Mouse (Mus musculus) thymus, adult 2 months (tissue): Measurements from ENCODE around the gene Qrich2.

Experiments used
- CTCF ChIP-seq: fragments of 200-500 bp; IDR thresholded peaks from 2 replicates; pipeline ENCODE4 v1.5.1; 2012; ENCODE audit warnings: mild to moderate bottlenecking, control low read depth, low read length, moderate library complexity, borderline replicate concordance; ENCODE audit not compliant: control insufficient read depth, poor library complexity, insufficient read depth; ENCODE audit errors: extremely low read depth
- POLR2A ChIP-seq: fragments of 200-500 bp; IDR thresholded peaks from 2 replicates; pipeline ENCODE4 v1.6.1; 2012; ENCODE audit warnings: mild to moderate bottlenecking, low read length, control low read depth, moderate library complexity; ENCODE audit not compliant: control insufficient read depth, poor library complexity, insufficient read depth; ENCODE audit errors: extremely low read depth

- TF ChIP-seq POLR2A, result no peak
- TF ChIP-seq CTCF, result no peak
Measured at GRCm38 (mm10) chr11:116430723-116431427, 35.2 kb downstream of the Qrich2 start.
